Mouse (Mus musculus) midbrain, embryonic 11.5 days (tissue): ENCODE results near the gene Nprl3. TPM values are rescaled to one million over a fixed set of nuclear protein-coding genes. Genes with fewer than 3 reads are reported as not detected.

ENCODE experiments used
- ATAC-seq: fragments of 200-750 bp; cut with Nextera tagmentation; 2 replicates; pipeline ENCODE4 v1.8.0; 2017; ENCODE audit warnings: moderate TSS enrichment, moderate library complexity; ENCODE audit not compliant: low FRiP score
- DNase-seq: peaks from one replicate; pipeline ENCODE4 v3.0.0; 2015; ENCODE audit warnings: low spot score; ENCODE audit errors: missing footprints
- H3K27ac ChIP-seq: fragments of 300-500 bp; sonication (generic); 2 replicates; pipeline ENCODE4 v1.5.1; 2014; ENCODE audit warnings: low read depth, low read length
- H3K27me3 ChIP-seq: fragments of 300-500 bp; sonication (generic); 2 replicates; pipeline ENCODE4 v1.6.1; 2014; ENCODE audit warnings: mild to moderate bottlenecking, low read length, moderate library complexity, mixed read lengths; ENCODE audit not compliant: control insufficient read depth, insufficient read depth
- H3K36me3 ChIP-seq: fragments of 300-500 bp; sonication (generic); 2 replicates; pipeline ENCODE4 v1.6.1; 2014; ENCODE audit warnings: mild to moderate bottlenecking, low read length, moderate library complexity, mixed read lengths; ENCODE audit not compliant: control insufficient read depth, insufficient read depth
- H3K4me1 ChIP-seq: fragments of 300-500 bp; sonication (generic); 2 replicates; pipeline ENCODE4 v1.6.1; 2014; ENCODE audit warnings: low read length; ENCODE audit not compliant: control insufficient read depth, insufficient read depth
- H3K4me2 ChIP-seq: fragments of 300-500 bp; sonication (generic); 2 replicates; pipeline ENCODE4 v1.6.1; 2014; ENCODE audit warnings: mild to moderate bottlenecking, moderate library complexity
- H3K4me3 ChIP-seq: fragments of 300-500 bp; sonication (generic); 2 replicates; pipeline ENCODE4 v1.5.1; 2014; ENCODE audit warnings: low read depth, low read length
- H3K9ac ChIP-seq: fragments of 300-500 bp; sonication (generic); 2 replicates; pipeline ENCODE4 v1.6.1; 2014; ENCODE audit warnings: low read length
- H3K9me3 ChIP-seq: fragments of 300-500 bp; sonication (generic); 2 replicates; pipeline ENCODE4 v1.6.1; 2016; ENCODE audit warnings: low read length; ENCODE audit not compliant: control insufficient read depth
- WGBS: fragments of 180-500 bp; shearing (Covaris S2); extraction: QIAGEN DNeasy Blood & Tissue Kit; methylation state at CpG from one replicate; pipeline ENCODE4 v1.1.7; 2014; 5-methylcytosine and 5-hydroxymethylcytosine counted together
- polyA plus RNA-seq: library from polyadenylated mRNA; unstranded; fragments of >200 nt; fragmentation: Nextera tagmentation; extraction: Ambion mirVana; gene quantifications from 2 replicates; pipeline ENCODE4 v1.2.1, GENCODE M21; 2014

The Nprl3 gene
- polyA plus RNA-seq, 1 experiment from 2014 or later: 28.3 TPM

DNA sequence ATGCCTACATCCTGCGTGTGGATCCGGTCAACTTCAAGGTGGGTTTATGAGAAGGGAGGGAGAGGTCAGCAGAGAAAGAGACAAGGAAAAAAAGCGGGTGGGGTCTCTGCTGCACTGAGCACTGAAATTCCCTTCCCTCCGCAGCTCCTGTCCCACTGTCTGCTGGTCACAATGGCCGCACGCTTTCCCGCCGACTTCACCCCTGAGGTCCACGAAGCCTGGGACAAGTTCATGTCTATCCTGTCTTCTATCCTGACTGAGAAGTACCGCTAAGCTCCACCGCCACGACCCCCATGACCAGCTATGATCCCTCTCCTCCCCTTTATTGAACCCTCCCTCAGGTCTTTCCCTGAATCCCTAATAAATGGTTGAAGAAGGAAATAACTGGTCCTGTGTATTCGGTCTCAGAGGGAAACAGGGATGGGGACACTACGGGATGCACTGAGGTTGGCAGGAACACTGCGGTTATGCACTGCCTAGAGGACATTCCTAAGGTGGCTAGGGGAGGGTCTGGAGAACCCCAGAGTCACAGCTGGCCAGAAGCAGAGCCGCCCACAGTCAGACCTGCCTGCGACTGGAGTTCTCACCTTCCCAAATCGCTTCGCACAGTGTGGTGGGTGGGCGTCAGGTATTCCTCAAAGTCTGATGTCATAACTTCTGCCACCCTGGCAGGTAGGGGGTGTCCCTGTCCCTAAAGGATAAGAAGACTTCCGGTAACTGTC lies 10.4 kb upstream of the Nprl3 start:
- Histone ChIP-seq H3K9ac (no peak overlapping the region), H3K4me2 (no peak overlapping the region), H3K4me3 (no peak overlapping the region), H3K27me3 (no peaks in the 10 kb centered on the region; the same call in 1 of the 2 replicates), H3K4me1 (no peaks in the 10 kb centered on the region), H3K27ac (no peak overlapping the region), H3K36me3 (no peaks in the 10 kb centered on the region), H3K9me3 (no peaks in the 10 kb centered on the region)
- ATAC-seq: peak; percentile 24; the same call in 1 of the 2 replicates
- DNase-seq: no peak
- 72% methylated on average over 21 of the region's 21 CpGs for WGBS

DNA sequence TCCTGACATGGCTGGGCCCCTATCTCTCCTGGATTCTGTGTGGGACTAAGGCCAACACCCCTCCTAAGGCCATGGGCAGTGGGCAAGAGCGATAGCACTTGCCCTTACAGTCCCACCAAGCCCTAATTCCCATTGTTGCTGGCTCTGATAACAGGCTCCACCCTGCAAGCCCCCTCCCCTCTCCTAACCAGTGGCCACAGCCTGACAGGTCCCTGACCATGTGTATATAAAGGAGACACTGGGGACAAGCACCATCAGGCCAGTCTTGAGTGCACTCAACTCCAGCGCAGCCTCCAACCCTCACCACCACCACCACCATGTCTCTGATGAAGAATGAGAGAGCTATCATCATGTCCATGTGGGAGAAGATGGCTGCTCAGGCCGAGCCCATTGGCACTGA lies 8.8 kb upstream of the Nprl3 start, which contains the start of gene Hba-x:
Gene Hba-x (plus strand): TSS at position 54 of the 400 bp plus-strand sequence.
- Histone ChIP-seq H3K27me3 (no peaks in the 10 kb centered on the region), H3K27ac (no peak within 1 kb of the TSS), H3K4me1 (no peaks in the 10 kb centered on the region), H3K9ac (no peak within 1 kb of the TSS), H3K4me2 (no peak within 1 kb of the TSS), H3K4me3 (no peak within 1 kb of the TSS), H3K9me3 (no peaks in the 10 kb centered on the region), H3K36me3 (no peaks in the 10 kb centered on the region)
- no peak for ATAC-seq
- WGBS: 74% methylated on average over 3 of the region's 3 CpGs
- no peak for DNase-seq

DNA sequence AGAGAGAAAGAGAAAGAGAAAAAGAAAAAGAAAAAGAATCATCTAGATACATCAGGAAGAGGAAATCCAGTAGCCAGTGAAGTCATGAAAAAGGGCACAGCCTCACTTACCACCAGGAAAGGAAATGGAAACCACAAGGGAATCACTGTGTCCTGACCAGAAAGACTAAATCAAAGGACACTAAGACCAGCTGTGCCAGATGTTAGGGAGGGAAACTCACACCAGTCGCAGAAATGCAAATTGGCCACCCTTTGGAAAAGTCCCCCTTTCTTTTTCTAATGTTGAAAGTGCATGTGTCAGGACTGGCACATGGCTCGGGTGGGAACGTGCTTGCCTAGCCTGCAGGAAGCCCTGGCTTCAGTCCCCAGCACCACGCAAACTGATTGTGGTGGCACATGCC lies 3.7 kb upstream of the Nprl3 start:
- Histone ChIP-seq H3K27me3 (no peaks in the 10 kb centered on the region), H3K4me3 (no peak overlapping the region), H3K9ac (no peak overlapping the region), H3K36me3 (no peaks in the 10 kb centered on the region), H3K4me1 (no peaks in the 10 kb centered on the region; the same call in none of the 2 replicates), H3K4me2 (no peak overlapping the region), H3K9me3 (no peaks in the 10 kb centered on the region), H3K27ac (no peak overlapping the region)
- DNase-seq (no peak), ATAC-seq (no peak)
- WGBS: 46% methylated on average over 4 of the region's 4 CpGs

- H3K4me2 ChIP-seq: no peak overlapping the region
- H3K27ac ChIP-seq: no peak overlapping the region
- no peak for DNase-seq
- no peak overlapping the region for H3K9ac ChIP-seq
- 85% methylated on average over 5 of the region's 5 CpGs for WGBS
- H3K27me3 ChIP-seq: no peaks in the 10 kb centered on the region
- no peaks in the 10 kb centered on the region for H3K36me3 ChIP-seq
- no peaks in the 10 kb centered on the region; the same call in none of the 2 replicates for H3K4me1 ChIP-seq
- no peak for ATAC-seq
- no peaks in the 10 kb centered on the region for H3K9me3 ChIP-seq
- no peak overlapping the region for H3K4me3 ChIP-seq
Measured at GRCm38 (mm10) chr11:32268952-32269351, 1.4 kb upstream of the Nprl3 start.

DNA sequence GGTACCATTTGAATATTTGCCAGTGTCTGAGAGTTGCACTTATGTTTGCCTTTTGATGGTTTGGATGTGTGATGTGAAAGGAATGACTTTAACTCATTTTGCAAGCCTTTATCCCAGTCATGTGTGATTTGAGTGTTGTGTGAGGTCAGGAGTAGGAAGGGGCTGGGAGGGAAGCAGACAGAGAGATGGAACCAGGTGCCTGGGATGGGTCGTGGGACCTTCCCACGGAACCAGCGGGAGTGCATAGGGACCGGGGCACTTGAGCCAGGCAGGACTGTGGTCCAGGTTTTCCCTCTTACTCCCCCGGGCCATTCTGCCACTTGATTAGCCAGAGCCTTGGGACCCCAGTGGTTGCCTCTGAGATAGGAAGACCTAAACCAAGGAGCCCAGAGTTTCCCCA lies 457 bp upstream of the Nprl3 start:
- Histone ChIP-seq H3K9me3 (no peaks in the 10 kb centered on the region), H3K9ac (peak overlapping the region; percentile 98), H3K27me3 (no peaks in the 10 kb centered on the region), H3K36me3 (no peaks in the 10 kb centered on the region), H3K4me3 (peak overlapping the region; percentile 80), H3K4me2 (peak overlapping the region; percentile 65), H3K27ac (peak overlapping the region; percentile 96), H3K4me1 (no peaks in the 10 kb centered on the region; the same call in none of the 2 replicates)
- ATAC-seq (peak; percentile 22; the same call in 1 of the 2 replicates), DNase-seq (peak; percentile 92)
- WGBS: 22% methylated on average over 5 of the region's 5 CpGs

DNA sequence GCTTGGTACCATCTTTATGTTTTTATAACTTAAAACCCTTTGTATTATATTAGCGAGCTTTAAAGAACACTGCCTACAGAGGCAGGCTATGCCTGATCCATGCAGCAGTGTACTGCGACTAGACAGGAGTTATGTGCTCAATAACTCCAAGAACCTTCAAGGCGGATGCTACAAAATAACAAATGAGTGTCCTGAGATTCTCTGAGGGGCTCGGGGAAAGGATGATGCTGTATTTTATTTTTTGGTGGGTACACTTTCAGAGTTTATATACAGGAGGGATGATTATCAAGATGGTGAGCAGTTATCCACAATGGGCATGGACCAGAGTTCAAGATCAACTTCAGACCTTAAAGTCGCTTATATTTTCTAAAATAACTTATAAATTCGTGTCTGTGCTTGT lies 731 bp downstream of the Nprl3 start:
- DNase-seq: peak; percentile 86
- 37% methylated on average over 6 of the region's 6 CpGs for WGBS
- peak overlapping the region; percentile 96 for H3K27ac ChIP-seq
- H3K36me3 ChIP-seq: 0 out of 2 replicates have a peak, but pooled peaks cover 2% of the 10 kb centered on the region
- ATAC-seq: no peak
- no peaks in the 10 kb centered on the region for H3K27me3 ChIP-seq
- peak overlapping the region; percentile 80 for H3K4me3 ChIP-seq
- no peaks in the 10 kb centered on the region for H3K9me3 ChIP-seq
- H3K4me1 ChIP-seq: no peaks in the 10 kb centered on the region; the same call in none of the 2 replicates
- H3K4me2 ChIP-seq: peak overlapping the region; percentile 65
- H3K9ac ChIP-seq: peak overlapping the region; percentile 98

GRCm38 (mm10) chr11:32266194-32266593 lies 1.3 kb downstream of the Nprl3 start:
- Histone ChIP-seq H3K4me2 (no peak overlapping the region), H3K9ac (no peak overlapping the region), H3K4me3 (no peak overlapping the region), H3K36me3 (0 out of 2 replicates have a peak, but pooled peaks cover 2% of the 10 kb centered on the region), H3K4me1 (no peaks in the 10 kb centered on the region; the same call in none of the 2 replicates), H3K27me3 (no peaks in the 10 kb centered on the region), H3K27ac (no peak overlapping the region), H3K9me3 (no peaks in the 10 kb centered on the region)
- WGBS: 93% methylated on average over 6 of the region's 6 CpGs
- DNase-seq (no peak), ATAC-seq (no peak)

DNA sequence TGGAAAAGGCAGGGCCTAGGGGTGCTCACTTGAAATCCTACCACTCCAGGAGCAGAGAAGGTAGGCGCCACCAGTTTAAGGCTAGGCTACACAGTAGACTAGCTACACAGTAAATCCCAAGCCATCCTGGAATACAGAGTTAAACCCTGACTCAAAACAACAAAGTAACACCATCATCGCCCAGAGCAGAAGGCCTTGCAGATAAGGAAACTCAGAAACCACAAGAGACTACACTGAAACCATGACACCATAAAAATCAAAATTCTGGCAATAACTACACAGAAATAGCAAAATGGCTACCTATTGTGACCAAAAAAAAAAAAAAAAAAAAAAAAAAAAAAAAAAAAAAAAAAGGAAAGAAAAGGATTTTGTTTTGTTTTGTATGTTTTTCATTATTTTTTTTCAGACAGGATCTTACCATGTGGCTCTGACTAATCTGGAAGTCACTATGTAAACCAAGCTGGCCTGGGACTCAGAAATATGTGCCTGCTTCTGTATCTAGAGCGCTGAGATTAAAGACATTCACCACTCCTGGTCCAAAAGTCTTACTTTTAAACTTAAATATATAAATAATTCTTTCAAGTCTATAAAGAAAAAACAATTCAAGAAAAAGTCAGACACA lies 2.3 kb downstream of the Nprl3 start:
- no peak overlapping the region for H3K27ac ChIP-seq
- no peak overlapping the region for H3K9ac ChIP-seq
- H3K27me3 ChIP-seq: no peaks in the 10 kb centered on the region
- WGBS: 93% methylated on average over 3 of the region's 3 CpGs
- ATAC-seq: no peak
- H3K4me2 ChIP-seq: no peak overlapping the region
- DNase-seq: peak; percentile 84
- no peaks in the 10 kb centered on the region for H3K9me3 ChIP-seq
- H3K36me3 ChIP-seq: peaks cover 5% of the 10 kb centered on the region; the same call in 1 of the 2 replicates
- no peaks in the 10 kb centered on the region; the same call in none of the 2 replicates for H3K4me1 ChIP-seq
- H3K4me3 ChIP-seq: no peak overlapping the region
